Mouse (Mus musculus) CH12.LX (cell line): ENCODE measurements at regions not wholly inside any gene's neighbourhood (a gene's known extent, or its start where the extent isn't known, plus 50 kb on each side); places are given as distances from the start of the nearest gene placed in this dataset.

Experiments
- DNase-seq: peaks from one replicate; pipeline ENCODE4 v3.0.0-alpha.2; 2013; ENCODE audit errors: extremely low read depth
- H3K27ac ChIP-seq: 2 replicates; pipeline ENCODE4 v1.5.1; 2012; ENCODE audit warnings: low read depth, mild to moderate bottlenecking, control low read depth, moderate library complexity; ENCODE audit not compliant: insufficient read depth
- H3K27me3 ChIP-seq: replicated peaks from 2 replicates; pipeline ENCODE3; 2012; ENCODE audit warnings: inconsistent platforms
- H3K36me3 ChIP-seq, 2 experiments: replicated peaks in 1 of 2; 2 replicates each; pipeline versions ENCODE3 to v1.6.1; 2012; ENCODE audit warnings: inconsistent platforms in 1 of 2, low read length in 1 of 2, mild to moderate bottlenecking in 1 of 2, mixed read lengths in 1 of 2, moderate library complexity in 1 of 2; ENCODE audit not compliant: control insufficient read depth in 1 of 2, insufficient read depth in 1 of 2
- H3K4me1 ChIP-seq, 2 experiments: 2 replicates each; pipeline ENCODE4 v1.6.1; 2012; ENCODE audit warnings: inconsistent platforms in 1 of 2, moderate library complexity in 1 of 2; ENCODE audit not compliant: insufficient read depth in 2 of 2, control insufficient read depth in 1 of 2
- H3K4me2 ChIP-seq: 2 replicates; pipeline ENCODE4 v1.6.1; 2012; ENCODE audit warnings: low read depth, mild to moderate bottlenecking, control low read depth; ENCODE audit not compliant: poor library complexity, insufficient read depth, severe bottlenecking
- H3K4me3 ChIP-seq, 3 experiments: fragments of 150-350 bp in 1 of 3; sonication (generic) in 1 of 3; replicated peaks in 1 of 3; 2 replicates each; pipeline versions ENCODE3 to v1.5.1; 2011 to 2012; ENCODE audit warnings: low read depth in 2 of 3, low read length in 2 of 3, mild to moderate bottlenecking in 2 of 3, moderate library complexity in 2 of 3, control low read depth in 1 of 3, improper control_type of control experiment in 1 of 3, inconsistent platforms in 1 of 3, mixed read lengths in 1 of 3; ENCODE audit not compliant: poor library complexity in 1 of 3
- H3K79me2 ChIP-seq: replicated peaks from 2 replicates; pipeline ENCODE4 v1.6.1; 2012; ENCODE audit warnings: mild to moderate bottlenecking, moderate library complexity; ENCODE audit not compliant: control insufficient read depth, poor library complexity, insufficient read depth, severe bottlenecking; ENCODE audit errors: extremely low read depth
- H3K9ac ChIP-seq: 2 replicates; pipeline ENCODE4 v1.6.1; 2012; ENCODE audit warnings: low read depth, mild to moderate bottlenecking, control low read depth, moderate library complexity; ENCODE audit not compliant: insufficient read depth
- H3K9me3 ChIP-seq: replicated peaks from 2 replicates; pipeline ENCODE3; 2012; ENCODE audit warnings: low read length, inconsistent platforms, mixed read lengths
- BHLHE40 ChIP-seq: IDR thresholded peaks from 2 replicates; pipeline ENCODE4 v1.6.1; 2011; ENCODE audit warnings: mild to moderate bottlenecking, low read depth, low read length, improper control_type of control experiment
- CHD1 ChIP-seq: IDR thresholded peaks from 2 replicates; pipeline ENCODE4 v1.6.1; 2012; ENCODE audit warnings: low read depth, low read length, improper control_type of control experiment, inconsistent platforms
- CHD2 ChIP-seq: IDR thresholded peaks from 2 replicates; pipeline ENCODE4 v1.6.1; 2011; ENCODE audit warnings: low read length, improper control_type of control experiment
- CTCF ChIP-seq, 2 experiments: IDR thresholded peaks in 1 of 2; conservative IDR thresholded peaks in 1 of 2; 2 replicates each; pipeline ENCODE4 v1.5.1; 2011 to 2012; ENCODE audit warnings: low read depth in 2 of 2, low read length in 2 of 2, improper control_type of control experiment in 1 of 2, inconsistent platforms in 1 of 2, mild to moderate bottlenecking in 1 of 2, moderate library complexity in 1 of 2
- E2F4 ChIP-seq: IDR thresholded peaks from 2 replicates; pipeline ENCODE4 v1.6.1; 2011; ENCODE audit warnings: low read depth, low read length, improper control_type of control experiment; ENCODE audit not compliant: insufficient replicate concordance
- EP300 ChIP-seq: IDR thresholded peaks from 2 replicates; pipeline ENCODE4 v1.6.1; 2011; ENCODE audit warnings: low read length, improper control_type of control experiment
- GABPA ChIP-seq: IDR thresholded peaks from 2 replicates; pipeline ENCODE4 v1.6.1; 2012; ENCODE audit warnings: low read depth, low read length, improper control_type of control experiment, inconsistent platforms; ENCODE audit not compliant: insufficient replicate concordance
- HCFC1 ChIP-seq: IDR thresholded peaks from 2 replicates; pipeline ENCODE4 v1.6.1; 2012; ENCODE audit warnings: low read depth, mild to moderate bottlenecking, inconsistent platforms, low read length, improper control_type of control experiment
- JUN ChIP-seq: IDR thresholded peaks from 2 replicates; pipeline ENCODE4 v1.6.1; 2011; ENCODE audit warnings: low read depth, mild to moderate bottlenecking, low read length, improper control_type of control experiment, moderate library complexity; ENCODE audit not compliant: insufficient read depth
- JUND ChIP-seq: conservative IDR thresholded peaks from 2 replicates; pipeline ENCODE4 v1.6.1; 2011; ENCODE audit warnings: low read depth, low read length, improper control_type of control experiment
- KAT2A ChIP-seq: IDR thresholded peaks from 2 replicates; pipeline ENCODE4 v1.6.1; 2012; ENCODE audit warnings: low read length, improper control_type of control experiment, inconsistent platforms; ENCODE audit not compliant: insufficient replicate concordance
- MAFK ChIP-seq: IDR thresholded peaks from 2 replicates; pipeline ENCODE4 v1.6.1; 2011; ENCODE audit warnings: low read length, improper control_type of control experiment; ENCODE audit not compliant: insufficient replicate concordance
- MAX ChIP-seq: IDR thresholded peaks from 2 replicates; pipeline ENCODE4 v1.6.1; 2011; ENCODE audit warnings: low read length, improper control_type of control experiment
- MAZ ChIP-seq: IDR thresholded peaks from 2 replicates; pipeline ENCODE4 v1.6.1; 2012; ENCODE audit warnings: low read depth, mild to moderate bottlenecking, inconsistent platforms, low read length, improper control_type of control experiment, moderate library complexity
- MEF2A ChIP-seq: IDR thresholded peaks from 2 replicates; pipeline ENCODE4 v1.6.1; 2014; ENCODE audit warnings: low read depth, mild to moderate bottlenecking, inconsistent platforms, low read length, improper control_type of control experiment, borderline replicate concordance
- MXI1 ChIP-seq: IDR thresholded peaks from 2 replicates; pipeline ENCODE4 v1.6.1; 2011; ENCODE audit warnings: mild to moderate bottlenecking, low read depth, low read length, improper control_type of control experiment
- MYC ChIP-seq: IDR thresholded peaks from 2 replicates; pipeline ENCODE4 v1.6.1; 2011; ENCODE audit warnings: low read depth, mild to moderate bottlenecking, improper control_type of control experiment, low read length
- PAX5 ChIP-seq: IDR thresholded peaks from 2 replicates; pipeline ENCODE4 v1.6.1; 2012; ENCODE audit warnings: low read length, inconsistent platforms, mixed read lengths
- POLR2A ChIP-seq: IDR thresholded peaks from 2 replicates; pipeline ENCODE4 v1.6.1; 2011; ENCODE audit warnings: low read depth, mild to moderate bottlenecking, improper control_type of control experiment, low read length
- POLR2AphosphoS2 ChIP-seq: IDR thresholded peaks from 2 replicates; pipeline ENCODE4 v1.6.1; 2011; ENCODE audit warnings: low read depth, low read length, improper control_type of control experiment
- RAD21 ChIP-seq: IDR thresholded peaks from 2 replicates; pipeline ENCODE4 v1.6.1; 2011; ENCODE audit warnings: low read depth, mild to moderate bottlenecking, low read length, improper control_type of control experiment, moderate library complexity
- RCOR1 ChIP-seq: conservative IDR thresholded peaks from 2 replicates; pipeline ENCODE4 v1.6.1; 2012; ENCODE audit warnings: low read depth, mild to moderate bottlenecking, inconsistent platforms, low read length, improper control_type of control experiment
- SIN3A ChIP-seq: IDR thresholded peaks from 2 replicates; pipeline ENCODE4 v1.6.1; 2012; ENCODE audit warnings: low read length, improper control_type of control experiment, inconsistent platforms
- SMC3 ChIP-seq: IDR thresholded peaks from 2 replicates; pipeline ENCODE4 v1.6.1; 2011; ENCODE audit warnings: low read depth, low read length, improper control_type of control experiment
- TCF12 ChIP-seq: IDR thresholded peaks from 2 replicates; pipeline ENCODE4 v1.6.1; 2014; ENCODE audit warnings: low read depth, mild to moderate bottlenecking, inconsistent platforms, low read length, improper control_type of control experiment
- USF2 ChIP-seq: conservative IDR thresholded peaks from 2 replicates; pipeline ENCODE4 v1.6.1; 2011; ENCODE audit warnings: low read depth, low read length, improper control_type of control experiment
- ZC3H11A ChIP-seq: IDR thresholded peaks from 2 replicates; pipeline ENCODE4 v1.6.1; 2012; ENCODE audit warnings: low read depth, mild to moderate bottlenecking, inconsistent platforms, low read length, improper control_type of control experiment
- ZKSCAN1 ChIP-seq: IDR thresholded peaks from 2 replicates; pipeline ENCODE4 v1.6.1; 2012; ENCODE audit warnings: low read depth, inconsistent platforms, low read length, improper control_type of control experiment, borderline replicate concordance
- ZMIZ1 ChIP-seq: IDR thresholded peaks from 2 replicates; pipeline ENCODE4 v1.6.1; 2012; ENCODE audit warnings: low read depth, mild to moderate bottlenecking, inconsistent platforms, low read length, improper control_type of control experiment
- ZNF384 ChIP-seq: IDR thresholded peaks from 2 replicates; pipeline ENCODE4 v1.6.1; 2012; ENCODE audit warnings: low read depth, low read length, improper control_type of control experiment, inconsistent platforms
- dilution Hi-C: fragments of 300-500 bp; cut with MboI; formaldehyde crosslinking; loops from 2 replicates; pipeline ENCODE4 v1.14.3; 2020; ENCODE audit warnings: low sequenced_read_pairs; ENCODE audit not compliant: extremely low pct_unique_long_range_greater_than_20kb, extremely low pct_ligation_motif_present
- in situ Hi-C: fragments of 300-500 bp; cut with MboI; formaldehyde crosslinking; loops from 3 replicates; pipeline ENCODE4 v1.14.3; 2019; ENCODE audit warnings: low sequenced_read_pairs, low pct_ligation_motif_present, low pct_unique_long_range_greater_than_20kb, mixed read lengths

DNA sequence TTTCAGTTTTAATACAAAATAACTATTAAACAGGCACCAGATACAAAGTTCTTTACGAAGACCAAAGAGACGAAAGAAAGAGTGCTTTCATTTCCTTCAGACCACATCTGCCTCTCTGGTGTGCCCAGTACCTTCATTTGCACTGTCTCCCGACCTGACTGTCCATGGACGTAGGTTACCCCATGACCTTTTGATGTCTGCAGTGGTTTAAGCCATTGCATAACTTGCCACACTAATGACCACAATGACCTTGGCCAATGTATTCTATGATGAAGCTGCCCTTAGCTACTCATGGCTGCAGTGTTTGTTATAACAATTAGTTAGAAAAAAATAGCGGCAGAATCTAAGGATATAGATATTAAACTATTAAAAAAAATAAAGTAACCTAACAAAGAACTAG is 618.4 kb downstream of the Lmo4 start:
- H3K4me3 ChIP-seq, result no peak overlapping the region
- H3K9me3 ChIP-seq, result no peaks in the 10 kb centered on the region
- H3K79me2 ChIP-seq, result no peaks in the 10 kb centered on the region
- H3K9ac ChIP-seq, result no peak overlapping the region
- no peaks in the 10 kb centered on the region for H3K36me3 ChIP-seq
- TF ChIP-seq TCF12, result no peak
- TF ChIP-seq E2F4, result no peak
- TF ChIP-seq ZC3H11A, result no peak
- TF ChIP-seq MAX, result no peak
- no peak for TF ChIP-seq MXI1
- TF ChIP-seq KAT2A, result no peak
- TF ChIP-seq MEF2A, result no peak
- no peak for TF ChIP-seq MYC
- TF ChIP-seq GABPA, result no peak
- no peak for TF ChIP-seq EP300
- no peak for TF ChIP-seq POLR2A
- TF ChIP-seq PAX5, result no peak
- TF ChIP-seq RAD21, result no peak
- TF ChIP-seq ZMIZ1, result no peak
- no peak for TF ChIP-seq HCFC1
- no peak for TF ChIP-seq SIN3A
- TF ChIP-seq, all 38 proteins: peak for 0
- Histone ChIP-seq H3K27ac (no peak overlapping the region), H3K27me3 (no peaks in the 10 kb centered on the region), H3K4me1 (peaks cover 7 to 12% of the 10 kb centered on the region in 2 experiments), H3K4me2 (no peak overlapping the region)
- in situ Hi-C loops, result loop anchor here (25.0 kb wide), 1 partner anchor 651 kb away; no protein-coding TSS in a partner anchor
- DNase-seq, result no peak
- dilution Hi-C loops, result no loop called here

DNA sequence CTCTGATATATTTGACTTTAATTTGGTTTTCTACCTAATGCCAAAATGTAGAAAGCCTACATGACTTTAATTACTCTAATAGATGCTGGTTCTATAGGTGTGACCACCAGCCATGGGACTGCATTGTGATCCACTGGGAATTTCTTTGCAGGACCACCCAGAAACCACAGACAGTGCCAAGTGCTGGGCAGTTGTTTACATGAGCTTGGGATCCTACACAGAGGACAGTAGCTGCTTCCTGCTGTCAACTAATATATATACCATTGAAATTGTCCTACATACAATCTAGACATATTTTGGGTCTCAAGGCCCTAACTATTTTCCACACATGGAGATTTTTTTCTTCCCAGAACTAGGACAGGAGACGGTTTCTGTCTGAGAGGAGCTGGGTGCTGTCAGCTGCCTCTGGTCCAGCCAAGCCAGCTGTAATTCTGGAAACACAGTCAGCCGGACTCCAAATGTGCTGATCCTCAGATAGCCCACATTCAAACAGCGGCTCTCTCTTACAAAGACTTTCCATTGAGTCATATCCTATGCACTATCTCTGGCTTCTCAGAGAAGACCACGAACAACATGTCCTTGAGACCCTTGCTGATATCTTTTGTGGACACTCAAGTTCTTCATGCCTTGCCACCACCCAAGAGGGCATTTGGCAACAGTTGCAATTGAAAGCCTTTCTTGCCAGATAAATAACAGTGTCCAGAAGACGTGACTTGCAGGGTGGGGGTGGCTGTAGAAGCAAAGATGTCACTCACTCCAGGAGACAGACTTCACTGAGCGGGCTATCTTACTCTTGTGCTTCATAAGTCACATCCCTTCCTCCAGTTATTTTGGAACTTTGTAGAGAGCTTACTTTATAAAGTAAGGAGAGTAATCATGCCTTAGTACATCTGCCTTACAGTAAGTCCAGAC is 620.1 kb downstream of the Lmo4 start:
- in situ Hi-C loops, result loop anchor here (25.0 kb wide), 1 partner anchor 652 kb away; no protein-coding TSS in a partner anchor
- Histone ChIP-seq H3K9ac (no peak overlapping the region), H3K4me3 (no peak overlapping the region), H3K4me2 (peak overlapping the region; percentile 33; the same call in 1 of the 2 replicates), H3K27me3 (no peaks in the 10 kb centered on the region), H3K27ac (no peak overlapping the region), H3K9me3 (no peaks in the 10 kb centered on the region), H3K79me2 (no peaks in the 10 kb centered on the region), H3K4me1 (peaks cover 7 to 12% of the 10 kb centered on the region in 2 experiments), H3K36me3 (no peaks in the 10 kb centered on the region)
- dilution Hi-C loops, result no loop called here
- peak; percentile 34 for DNase-seq
- no peak for TF ChIP-seq USF2
- TF ChIP-seq SIN3A, result no peak
- no peak for TF ChIP-seq ZKSCAN1
- no peak for TF ChIP-seq PAX5
- peak; percentile 32; the same call in 1 of the 2 replicates for TF ChIP-seq MAFK
- TF ChIP-seq POLR2AphosphoS2, result no peak
- 0 out of 2 replicates have a peak, but pooled peaks have one; percentile 25 for TF ChIP-seq MAZ
- no peak for TF ChIP-seq CTCF (conservative IDR thresholded peaks at IDR 0.05 in 1 of 2, IDR thresholded peaks at IDR 0.05 in 1 of 2; ENCODE audit: low read depth in 2 of 2, low read length in 2 of 2)
- TF ChIP-seq CHD1, result no peak
- no peak for TF ChIP-seq TCF12
- TF ChIP-seq MXI1, result no peak
- no peak for TF ChIP-seq ZNF384
- TF ChIP-seq JUN, result peak; percentile 80
- TF ChIP-seq MEF2A, result peak; percentile 61; the same call in 1 of the 2 replicates
- no peak for TF ChIP-seq GABPA
- no peak for TF ChIP-seq E2F4
- TF ChIP-seq CHD2, result no peak
- TF ChIP-seq RCOR1, result no peak
- TF ChIP-seq BHLHE40, result 0 out of 2 replicates have a peak, but pooled peaks have one; percentile 24
- no peak for TF ChIP-seq POLR2A
- no peak for TF ChIP-seq ZMIZ1
- TF ChIP-seq SMC3, result no peak
- TF ChIP-seq KAT2A, result no peak
- TF ChIP-seq RAD21, result no peak
- peak; percentile 73 for TF ChIP-seq JUND
